Mouse (Mus musculus) kidney, postnatal 4 days (tissue): Measurements from ENCODE around the gene Myo1e.

ENCODE experiments used
- DNase-seq, 2 experiments: peaks; one replicate each; pipeline ENCODE4 v3.0.0; 2021; ENCODE audit warnings: mixed read lengths in 2 of 2

The Myo1e gene

DNA sequence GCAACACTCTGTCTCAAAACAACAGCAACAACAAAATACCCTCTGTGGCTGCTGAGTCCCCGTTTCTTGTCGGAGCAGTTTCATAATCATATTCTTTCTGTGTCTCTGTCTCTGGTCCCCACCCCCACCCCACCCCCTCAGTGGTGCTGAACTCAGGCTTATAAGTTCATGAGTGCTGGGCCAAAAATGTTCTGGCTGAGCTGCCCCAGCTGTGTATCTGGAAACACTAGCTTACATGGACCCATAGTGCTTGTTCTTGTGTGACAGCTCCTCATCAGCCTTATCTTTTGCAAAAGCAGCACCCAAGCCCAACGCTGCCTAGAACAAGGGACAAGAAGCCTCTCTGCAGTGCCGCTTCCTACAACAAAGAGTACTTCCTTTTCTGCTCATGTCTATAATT lies 232.8 kb downstream of the Myo1e start:
- peak; percentile 51 to 58 for DNase-seq

DNA sequence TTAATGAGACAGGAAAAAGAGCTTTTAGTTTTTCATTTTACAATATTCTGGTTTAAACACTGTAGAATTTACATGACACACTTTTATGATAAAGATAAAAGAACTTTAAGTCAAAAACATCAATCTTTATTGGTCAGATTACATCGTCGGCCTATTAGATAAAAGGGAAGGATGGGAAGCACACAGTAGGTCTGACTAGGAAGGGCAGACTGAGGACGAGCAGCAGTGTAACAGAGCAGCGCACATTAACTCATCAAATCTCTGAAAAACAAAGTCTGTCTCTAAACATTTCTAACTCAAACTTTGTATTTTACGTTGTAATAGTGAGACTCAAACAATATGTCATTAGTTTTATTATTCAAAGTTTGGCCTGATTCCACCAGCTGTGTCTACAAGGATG lies 241.9 kb downstream of the Myo1e start:
- no peak for DNase-seq
